Mouse (Mus musculus): ENCODE measurements around the gene Gngt2. TPM values are rescaled to one million over a fixed set of nuclear protein-coding genes. Genes with fewer than 3 reads are reported as not detected.

The Gngt2 gene
- polyA plus RNA-seq, 1 experiment, result 0.41 TPM

GRCm38 (mm10) chr11:95853684-95854083 is 16.7 kb downstream of the Gngt2 start:
- Histone ChIP-seq H3K4me1 (ENCODE audit: control insufficient read depth, insufficient read depth, low read length) (peaks cover 2% of the 10 kb centered on the region), H3K27ac (ENCODE audit: control insufficient read depth, insufficient read depth, low read depth, low read length) (no peak overlapping the region), H3K27me3 (ENCODE audit: control insufficient read depth, insufficient read depth, low read length) (no peaks in the 10 kb centered on the region), H3K4me3 (ENCODE audit: control insufficient read depth, low read depth, low read length) (no peak overlapping the region), H3K36me3 (ENCODE audit: control insufficient read depth, insufficient read depth, low read length) (no peaks in the 10 kb centered on the region)
- TF ChIP-seq POLR2A (IDR thresholded peaks at IDR 0.05; ENCODE audit: control insufficient read depth, low read depth, low read length) (no peak), CTCF (IDR thresholded peaks at IDR 0.05; ENCODE audit: control insufficient read depth, insufficient read depth, insufficient replicate concordance, low read depth, low read length) (peak; percentile 69; the same call in 1 of the 2 replicates)

- no peak for TF ChIP-seq POLR2A (IDR thresholded peaks at IDR 0.05; ENCODE audit: control insufficient read depth, low read depth, low read length)
- no peak for TF ChIP-seq CTCF (IDR thresholded peaks at IDR 0.05; ENCODE audit: control insufficient read depth, insufficient read depth, insufficient replicate concordance, low read depth, low read length)
Observed at GRCm38 (mm10) chr11:95857306-95857705, 20.3 kb downstream of the Gngt2 start.

GRCm38 (mm10) chr11:95857716-95858527 is 20.9 kb downstream of the Gngt2 start:
- TF ChIP-seq POLR2A (IDR thresholded peaks at IDR 0.05; ENCODE audit: control insufficient read depth, low read depth, low read length) (no peak), CTCF (IDR thresholded peaks at IDR 0.05; ENCODE audit: control insufficient read depth, insufficient read depth, insufficient replicate concordance, low read depth, low read length) (no peak)

More at GRCm38 (mm10) chr11:95857306-95857705, 20.3 kb downstream of the Gngt2 start:
- Histone ChIP-seq H3K36me3 (ENCODE audit: control insufficient read depth, insufficient read depth, low read length) (no peaks in the 10 kb centered on the region), H3K4me3 (ENCODE audit: control insufficient read depth, low read depth, low read length) (no peak overlapping the region), H3K4me1 (ENCODE audit: control insufficient read depth, insufficient read depth, low read length) (peaks cover 6% of the 10 kb centered on the region), H3K27ac (ENCODE audit: control insufficient read depth, insufficient read depth, low read depth, low read length) (no peak overlapping the region), H3K27me3 (ENCODE audit: control insufficient read depth, insufficient read depth, low read length) (no peaks in the 10 kb centered on the region)

GRCm38 (mm10) chr11:95858528-95859467 is 21.8 kb downstream of the Gngt2 start:
- Histone ChIP-seq H3K4me1 (ENCODE audit: control insufficient read depth, insufficient read depth, low read length) (peaks cover 6% of the 10 kb centered on the region), H3K4me3 (ENCODE audit: control insufficient read depth, low read depth, low read length) (peak overlapping the region; percentile 98), H3K27me3 (ENCODE audit: control insufficient read depth, insufficient read depth, low read length) (no peaks in the 10 kb centered on the region), H3K36me3 (ENCODE audit: control insufficient read depth, insufficient read depth, low read length) (no peaks in the 10 kb centered on the region), H3K27ac (ENCODE audit: control insufficient read depth, insufficient read depth, low read depth, low read length) (peak overlapping the region; percentile 98)
- TF ChIP-seq CTCF (IDR thresholded peaks at IDR 0.05; ENCODE audit: control insufficient read depth, insufficient read depth, insufficient replicate concordance, low read depth, low read length) (no peak), POLR2A (IDR thresholded peaks at IDR 0.05; ENCODE audit: control insufficient read depth, low read depth, low read length) (peak; percentile 29; the same call in 1 of the 2 replicates)

More at GRCm38 (mm10) chr11:95857716-95858527, 20.9 kb downstream of the Gngt2 start:
- Histone ChIP-seq H3K4me1 (ENCODE audit: control insufficient read depth, insufficient read depth, low read length) (peaks cover 6% of the 10 kb centered on the region), H3K27me3 (ENCODE audit: control insufficient read depth, insufficient read depth, low read length) (no peaks in the 10 kb centered on the region), H3K36me3 (ENCODE audit: control insufficient read depth, insufficient read depth, low read length) (no peaks in the 10 kb centered on the region), H3K27ac (ENCODE audit: control insufficient read depth, insufficient read depth, low read depth, low read length) (peak overlapping the region; percentile 80), H3K4me3 (ENCODE audit: control insufficient read depth, low read depth, low read length) (peak overlapping the region; percentile 98)

- no peaks in the 10 kb centered on the region for H3K27me3 ChIP-seq (ENCODE audit: control insufficient read depth, insufficient read depth, low read length)
- H3K27ac ChIP-seq (ENCODE audit: control insufficient read depth, insufficient read depth, low read depth, low read length), result peak overlapping the region; percentile 98
- no peaks in the 10 kb centered on the region for H3K36me3 ChIP-seq (ENCODE audit: control insufficient read depth, insufficient read depth, low read length)
- H3K4me1 ChIP-seq (ENCODE audit: control insufficient read depth, insufficient read depth, low read length), result peaks cover 6% of the 10 kb centered on the region
- TF ChIP-seq CTCF (IDR thresholded peaks at IDR 0.05; ENCODE audit: control insufficient read depth, insufficient read depth, insufficient replicate concordance, low read depth, low read length), result no peak
- TF ChIP-seq POLR2A (IDR thresholded peaks at IDR 0.05; ENCODE audit: control insufficient read depth, low read depth, low read length), result peak; percentile 12; the same call in 1 of the 2 replicates
- H3K4me3 ChIP-seq (ENCODE audit: control insufficient read depth, low read depth, low read length), result peak overlapping the region; percentile 98
Observed at GRCm38 (mm10) chr11:95859468-95859855, 22.4 kb downstream of the Gngt2 start.

- TF ChIP-seq CTCF (IDR thresholded peaks at IDR 0.05; ENCODE audit: control insufficient read depth, insufficient read depth, insufficient replicate concordance, low read depth, low read length), result no peak
- no peaks in the 10 kb centered on the region for H3K36me3 ChIP-seq (ENCODE audit: control insufficient read depth, insufficient read depth, low read length)
- H3K4me3 ChIP-seq (ENCODE audit: control insufficient read depth, low read depth, low read length), result peak overlapping the region; percentile 98; the same call in 1 of the 2 replicates
- peaks cover 4% of the 10 kb centered on the region for H3K4me1 ChIP-seq (ENCODE audit: control insufficient read depth, insufficient read depth, low read length)
- H3K27me3 ChIP-seq (ENCODE audit: control insufficient read depth, insufficient read depth, low read length), result no peaks in the 10 kb centered on the region
- H3K27ac ChIP-seq (ENCODE audit: control insufficient read depth, insufficient read depth, low read depth, low read length), result no peak overlapping the region
Observed at GRCm38 (mm10) chr11:95860071-95860490, 23.1 kb downstream of the Gngt2 start.

GRCm38 (mm10) chr11:95861397-95861796 is 24.4 kb downstream of the Gngt2 start:
- no peak overlapping the region for H3K4me3 ChIP-seq (ENCODE audit: control insufficient read depth, low read depth, low read length)
- TF ChIP-seq CTCF (IDR thresholded peaks at IDR 0.05; ENCODE audit: control insufficient read depth, insufficient read depth, insufficient replicate concordance, low read depth, low read length) (no peak), POLR2A (IDR thresholded peaks at IDR 0.05; ENCODE audit: control insufficient read depth, low read depth, low read length) (no peak)
- peaks cover 4% of the 10 kb centered on the region for H3K4me1 ChIP-seq (ENCODE audit: control insufficient read depth, insufficient read depth, low read length)
- H3K27ac ChIP-seq (ENCODE audit: control insufficient read depth, insufficient read depth, low read depth, low read length), result no peak overlapping the region
- no peaks in the 10 kb centered on the region for H3K27me3 ChIP-seq (ENCODE audit: control insufficient read depth, insufficient read depth, low read length)
- H3K36me3 ChIP-seq (ENCODE audit: control insufficient read depth, insufficient read depth, low read length), result no peaks in the 10 kb centered on the region

Data from testis, adult 2 months (tissue).